Mouse (Mus musculus): ENCODE data around the gene Sell. TPM values are rescaled to one million over a fixed set of nuclear protein-coding genes. Genes with fewer than 3 reads are reported as not detected.

The Sell gene
- polyA plus RNA-seq, 2 experiments, result 0.09 to 0.21 TPM

- Histone ChIP-seq H3K9ac (ENCODE audit: low read depth, low read length, severe bottlenecking) (no peak overlapping the region), H3K27ac (replicated peaks; ENCODE audit: low read depth, low read length) (no peak overlapping the region), H3K4me1 (ENCODE audit: control insufficient read depth, insufficient read depth, low read length) (no peaks in the 10 kb centered on the region), H3K4me2 (replicated peaks; ENCODE audit: low read depth, low read length, severe bottlenecking) (no peak overlapping the region), H3K36me3 (ENCODE audit: control insufficient read depth, insufficient read depth, low read length) (no peaks in the 10 kb centered on the region), H3K27me3 (ENCODE audit: control insufficient read depth, insufficient read depth, low read length) (no peaks in the 10 kb centered on the region), H3K9me3 (ENCODE audit: control insufficient read depth, low read length) (no peaks in the 10 kb centered on the region), H3K4me3 (replicated peaks; ENCODE audit: low read length) (no peak overlapping the region)
- DNase-seq (ENCODE audit: low spot score) (no peak), ATAC-seq (ENCODE audit: low FRiP score, low read depth) (no peak)
- TF ChIP-seq POLR2A (IDR thresholded peaks at IDR 0.05; ENCODE audit: borderline replicate concordance, extremely low read depth, insufficient read depth, insufficient read length), result no peak
- 85% methylated on average over 2 of the region's 2 CpGs for WGBS
Measured at GRCm38 (mm10) chr1:164074606-164075140, 12.9 kb downstream of the Sell start.

- Histone ChIP-seq H3K27me3 (ENCODE audit: control insufficient read depth, insufficient read depth, low read length) (no peaks in the 10 kb centered on the region), H3K4me2 (replicated peaks; ENCODE audit: low read depth, low read length, severe bottlenecking) (no peak overlapping the region), H3K36me3 (ENCODE audit: control insufficient read depth, insufficient read depth, low read length) (no peaks in the 10 kb centered on the region), H3K9me3 (ENCODE audit: control insufficient read depth, low read length) (no peaks in the 10 kb centered on the region), H3K9ac (ENCODE audit: low read depth, low read length, severe bottlenecking) (no peak overlapping the region), H3K4me3 (replicated peaks; ENCODE audit: low read length) (no peak overlapping the region), H3K27ac (replicated peaks; ENCODE audit: low read depth, low read length) (no peak overlapping the region), H3K4me1 (ENCODE audit: control insufficient read depth, insufficient read depth, low read length) (no peaks in the 10 kb centered on the region)
- DNase-seq (ENCODE audit: low spot score) (no peak), ATAC-seq (ENCODE audit: low FRiP score, low read depth) (no peak)
- TF ChIP-seq POLR2A (IDR thresholded peaks at IDR 0.05; ENCODE audit: borderline replicate concordance, extremely low read depth, insufficient read depth, insufficient read length), result no peak
- WGBS, result 96% methylated on average over 1 of the region's 1 CpGs
Measured at GRCm38 (mm10) chr1:164075416-164075815, 13.6 kb downstream of the Sell start.

- H3K9ac ChIP-seq (ENCODE audit: low read depth, low read length, severe bottlenecking), result no peak overlapping the region
- WGBS, result 54% methylated on average over 1 of the region's 1 CpGs
- H3K36me3 ChIP-seq (ENCODE audit: control insufficient read depth, insufficient read depth, low read length), result no peaks in the 10 kb centered on the region
- H3K4me2 ChIP-seq (replicated peaks; ENCODE audit: low read depth, low read length, severe bottlenecking), result no peak overlapping the region
- no peak overlapping the region for H3K4me3 ChIP-seq (replicated peaks; ENCODE audit: low read length)
- no peak overlapping the region for H3K27ac ChIP-seq (replicated peaks; ENCODE audit: low read depth, low read length)
- no peaks in the 10 kb centered on the region for H3K9me3 ChIP-seq (ENCODE audit: control insufficient read depth, low read length)
- no peaks in the 10 kb centered on the region for H3K27me3 ChIP-seq (ENCODE audit: control insufficient read depth, insufficient read depth, low read length)
- H3K4me1 ChIP-seq (ENCODE audit: control insufficient read depth, insufficient read depth, low read length), result no peaks in the 10 kb centered on the region
- no peak for TF ChIP-seq POLR2A (IDR thresholded peaks at IDR 0.05; ENCODE audit: borderline replicate concordance, extremely low read depth, insufficient read depth, insufficient read length)
- ATAC-seq (ENCODE audit: low FRiP score, low read depth), result no peak
- DNase-seq (ENCODE audit: low spot score), result no peak
Measured at GRCm38 (mm10) chr1:164076441-164076840, 14.7 kb downstream of the Sell start.

GRCm38 (mm10) chr1:164077031-164077430 is 15.2 kb downstream of the Sell start:
- 95% methylated on average over 3 of the region's 3 CpGs for WGBS
- ATAC-seq (ENCODE audit: low FRiP score, low read depth) (no peak), DNase-seq (ENCODE audit: low spot score) (no peak)
- no peak for TF ChIP-seq POLR2A (IDR thresholded peaks at IDR 0.05; ENCODE audit: borderline replicate concordance, extremely low read depth, insufficient read depth, insufficient read length)
- Histone ChIP-seq H3K27ac (replicated peaks; ENCODE audit: low read depth, low read length) (no peak overlapping the region), H3K4me1 (ENCODE audit: control insufficient read depth, insufficient read depth, low read length) (no peaks in the 10 kb centered on the region), H3K27me3 (ENCODE audit: control insufficient read depth, insufficient read depth, low read length) (no peaks in the 10 kb centered on the region), H3K36me3 (ENCODE audit: control insufficient read depth, insufficient read depth, low read length) (no peaks in the 10 kb centered on the region), H3K9ac (ENCODE audit: low read depth, low read length, severe bottlenecking) (no peak overlapping the region), H3K4me2 (replicated peaks; ENCODE audit: low read depth, low read length, severe bottlenecking) (no peak overlapping the region), H3K9me3 (ENCODE audit: control insufficient read depth, low read length) (no peaks in the 10 kb centered on the region), H3K4me3 (replicated peaks; ENCODE audit: low read length) (no peak overlapping the region)

- Histone ChIP-seq H3K27me3 (ENCODE audit: control insufficient read depth, insufficient read depth, low read length) (no peaks in the 10 kb centered on the region), H3K4me3 (replicated peaks; ENCODE audit: low read length) (no peak overlapping the region), H3K4me1 (ENCODE audit: control insufficient read depth, insufficient read depth, low read length) (no peaks in the 10 kb centered on the region), H3K36me3 (ENCODE audit: control insufficient read depth, insufficient read depth, low read length) (no peaks in the 10 kb centered on the region), H3K4me2 (replicated peaks; ENCODE audit: low read depth, low read length, severe bottlenecking) (no peak overlapping the region), H3K9ac (ENCODE audit: low read depth, low read length, severe bottlenecking) (no peak overlapping the region), H3K9me3 (ENCODE audit: control insufficient read depth, low read length) (no peaks in the 10 kb centered on the region), H3K27ac (replicated peaks; ENCODE audit: low read depth, low read length) (no peak overlapping the region)
- no peak for ATAC-seq (ENCODE audit: low FRiP score, low read depth)
- WGBS, result 83% methylated on average over 4 of the region's 4 CpGs
- no peak for TF ChIP-seq POLR2A (IDR thresholded peaks at IDR 0.05; ENCODE audit: borderline replicate concordance, extremely low read depth, insufficient read depth, insufficient read length)
- DNase-seq (ENCODE audit: low spot score), result no peak
Measured at GRCm38 (mm10) chr1:164078323-164078741, 16.6 kb downstream of the Sell start.

GRCm38 (mm10) chr1:164079091-164079490 is 17.3 kb downstream of the Sell start:
- no peak for ATAC-seq (ENCODE audit: low FRiP score, low read depth)
- Histone ChIP-seq H3K4me3 (replicated peaks; ENCODE audit: low read length) (no peak overlapping the region), H3K9ac (ENCODE audit: low read depth, low read length, severe bottlenecking) (no peak overlapping the region), H3K27ac (replicated peaks; ENCODE audit: low read depth, low read length) (no peak overlapping the region), H3K4me2 (replicated peaks; ENCODE audit: low read depth, low read length, severe bottlenecking) (no peak overlapping the region), H3K27me3 (ENCODE audit: control insufficient read depth, insufficient read depth, low read length) (no peaks in the 10 kb centered on the region), H3K9me3 (ENCODE audit: control insufficient read depth, low read length) (no peaks in the 10 kb centered on the region), H3K36me3 (ENCODE audit: control insufficient read depth, insufficient read depth, low read length) (no peaks in the 10 kb centered on the region), H3K4me1 (ENCODE audit: control insufficient read depth, insufficient read depth, low read length) (no peaks in the 10 kb centered on the region)
- no peak for TF ChIP-seq POLR2A (IDR thresholded peaks at IDR 0.05; ENCODE audit: borderline replicate concordance, extremely low read depth, insufficient read depth, insufficient read length)
- WGBS, result 81% methylated on average over 11 of the region's 11 CpGs
- no peak for DNase-seq (ENCODE audit: low spot score)
